Mouse (Mus musculus) T-helper 1 cell (primary cell): Measurements from ENCODE around the gene Als2cl.

Source experiments
- in situ Hi-C: fragments of 300-600 bp; cut with MboI, MseI; formaldehyde crosslinking; loops from one replicate; pipeline ENCODE4 v1.15.1; 2025; ENCODE audit warnings: high pct_unique_total_duplicates

The Als2cl gene

GRCm38 (mm10) chr9:110916786-110917185 lies 37.1 kb downstream of the Als2cl start, which contains the start of gene Fam240a:
Gene Fam240a, minus strand, starts transcription at chr9:110916861.
- in situ Hi-C loops, result no loop called here

GRCm38 (mm10) chr9:110920665-110921419 lies 41.2 kb downstream of the Als2cl start:
- in situ Hi-C loops, result no loop called here

GRCm38 (mm10) chr9:110922759-110923158 lies 43.1 kb downstream of the Als2cl start:
- in situ Hi-C loops, result no loop called here

- in situ Hi-C loops, result no loop called here
Measured at GRCm38 (mm10) chr9:110931573-110931972, 51.9 kb downstream of the Als2cl start.

- in situ Hi-C loops, result no loop called here
Measured at GRCm38 (mm10) chr9:110933850-110934437, 54.3 kb downstream of the Als2cl start.

- in situ Hi-C loops, result no loop called here
Measured at GRCm38 (mm10) chr9:110935941-110936340, 56.3 kb downstream of the Als2cl start.

- in situ Hi-C loops, result no loop called here
Measured at GRCm38 (mm10) chr9:110937506-110938490, 58.1 kb downstream of the Als2cl start.

GRCm38 (mm10) chr9:110944265-110944664 lies 64.6 kb downstream of the Als2cl start:
- in situ Hi-C loops, result no loop called here

- in situ Hi-C loops, result no loop called here
Measured at GRCm38 (mm10) chr9:110945343-110945742, 65.7 kb downstream of the Als2cl start.

- in situ Hi-C loops, result no loop called here
Measured at GRCm38 (mm10) chr9:110945926-110946325, 66.3 kb downstream of the Als2cl start, which contains the start of gene Tdgf1. Gene Tdgf1, minus strand, starts transcription at chr9:110946158.

GRCm38 (mm10) chr9:110946548-110947044 lies 66.9 kb downstream of the Als2cl start:
- in situ Hi-C loops, result no loop called here

GRCm38 (mm10) chr9:110947261-110947661 lies 67.6 kb downstream of the Als2cl start:
- in situ Hi-C loops, result no loop called here

- in situ Hi-C loops, result no loop called here
Measured at GRCm38 (mm10) chr9:110947900-110948299, 68.2 kb downstream of the Als2cl start.

GRCm38 (mm10) chr9:110948813-110949310 lies 69.2 kb downstream of the Als2cl start:
- in situ Hi-C loops, result no loop called here

GRCm38 (mm10) chr9:110950109-110950508 lies 70.4 kb downstream of the Als2cl start:
- in situ Hi-C loops, result no loop called here
